Comparison of ENCODE assay signal across 21 mouse cellular contexts in genomic region chr7:132005996-132006696, GRCm38 (mm10). TPM values are rescaled to one million over a fixed set of nuclear protein-coding genes. Genes with fewer than 3 reads are reported as not detected.
DNase-seq lines count a peak whose midpoint lies in the region.
"Had no signal": no experiment of that assay in that cellular context is flagged by ENCODE, and none has a peak within 500 bp of the region (broad histone marks: within the 10 kb centered on the region; RNA-seq: fewer than 3 reads in every experiment).

No protein-coding gene starts in this region.

- peak; percentile 61 for DNase-seq in heart, adult 11 months
- no peak for DNase-seq in heart, postnatal 14 days
- DNase-seq in right cerebral cortex, postnatal 25 days, result peak; percentile 26
- DNase-seq in right cerebral cortex, postnatal 14 days, result no peak
- DNase-seq in layer of hippocampus, postnatal 14 days (ENCODE audit: low spot score in 2 of 2), result peak; percentile 37 to 64
- no peak for DNase-seq in urinary bladder, adult 2 months (ENCODE audit: low spot score)
- DNase-seq in adrenal gland, adult 18-20 months (ENCODE audit: low spot score in 2 of 2), result no peak
- DNase-seq: adrenal gland, adult 2 months; cerebellum, postnatal 36 days; kidney, adult 2 months; kidney, postnatal 10 days; thymus, adult 2 months had no signal

- intact Hi-C loops in heart, postnatal 14 days (cut with DNase I), result no loop called here

RNA-seq across cellular contexts. Expression of gene Gpr26, which starts 39.9 kb away (rescaled TPM):
- total RNA-seq in heart, postnatal 14 days (2021), result not detected
- 10 to 100 TPM; 57.8 to 62.5 TPM for total RNA-seq in layer of hippocampus, postnatal 14 days (2021)
- polyA plus RNA-seq in urinary bladder, adult 2 months (2012; rRNA removed), result under 0.01 TPM in 1 of 2 replicates, not detected in the other
- not detected for total RNA-seq in adrenal gland, adult 18-20 months (2021)
- total RNA-seq: adrenal gland, adult 2 months; gastrocnemius, postnatal 4 days had no signal
- polyA plus RNA-seq: adrenal gland, adult 2 months; C2C12; heart, embryonic 10.5 days; heart, postnatal 0 days; inflammation-experienced regulatory T-cells, adult 6 months; kidney, adult 2 months; liver, embryonic 14.5 days; lung, embryonic 16.5 days; macrophage; stomach, embryonic 16.5 days had no signal

Comparison
In these comparisons a context has a peak if more than half of its experiments do, and no peak if none do; other contexts are left out.
1. DNase-seq: peak in heart, adult 11 months (single experiment), right cerebral cortex, postnatal 25 days (single experiment) and layer of hippocampus, postnatal 14 days (2 of 2); none in heart, postnatal 14 days (0 of 2), right cerebral cortex, postnatal 14 days (single experiment), urinary bladder, adult 2 months (single experiment) and adrenal gland, adult 18-20 months (0 of 2).
2. RNA of gene Gpr26, which starts 39.9 kb away (total RNA-seq): 57.8 to 62.5 TPM in layer of hippocampus, postnatal 14 days; not detected in heart, postnatal 14 days and not detected in adrenal gland, adult 18-20 months; every median in the first group is over 10 times any median in the second.